Mouse (Mus musculus): Measurements from ENCODE around the gene Ints6. TPM values are rescaled to one million over a fixed set of nuclear protein-coding genes. Genes with fewer than 3 reads are reported as not detected.
"Not testable (repeated sequence)": the region's sequence is repeated elsewhere in the genome, so short reads cannot be mapped to it uniquely, and the experiment has no call there.

Gene Ints6
- total RNA-seq, 2 experiments from 2014 or later, result 58.2 to 138 TPM

DNA sequence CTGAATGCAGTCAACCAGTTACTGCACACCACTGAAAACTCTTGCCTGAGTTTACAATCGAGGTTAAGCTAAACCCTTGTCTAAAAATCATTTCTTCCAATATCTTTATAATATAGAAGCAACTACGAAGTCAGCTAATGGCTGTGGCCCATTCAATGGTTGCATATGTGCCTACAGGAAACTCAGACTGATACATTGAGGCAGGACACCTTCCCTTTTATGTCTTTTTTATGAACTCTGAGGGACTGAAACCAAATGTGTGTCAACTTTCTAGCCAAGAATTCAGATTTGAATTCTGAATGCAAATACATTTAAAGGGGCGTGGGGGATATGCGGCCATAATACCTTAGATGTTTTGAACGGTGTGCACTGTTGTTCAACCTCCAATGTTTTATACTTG is 2.3 kb downstream of the Ints6 start:
- no peak for ATAC-seq (replicated peaks; ENCODE audit: low FRiP score, low TSS enrichment, poor library complexity, severe bottlenecking)

GRCm38 (mm10) chr14:62755095-62755640 is 5.8 kb downstream of the Ints6 start:
- ATAC-seq (replicated peaks; ENCODE audit: low FRiP score, low TSS enrichment, poor library complexity, severe bottlenecking), result peak; percentile 41; the same call in 1 of the 2 replicates

DNA sequence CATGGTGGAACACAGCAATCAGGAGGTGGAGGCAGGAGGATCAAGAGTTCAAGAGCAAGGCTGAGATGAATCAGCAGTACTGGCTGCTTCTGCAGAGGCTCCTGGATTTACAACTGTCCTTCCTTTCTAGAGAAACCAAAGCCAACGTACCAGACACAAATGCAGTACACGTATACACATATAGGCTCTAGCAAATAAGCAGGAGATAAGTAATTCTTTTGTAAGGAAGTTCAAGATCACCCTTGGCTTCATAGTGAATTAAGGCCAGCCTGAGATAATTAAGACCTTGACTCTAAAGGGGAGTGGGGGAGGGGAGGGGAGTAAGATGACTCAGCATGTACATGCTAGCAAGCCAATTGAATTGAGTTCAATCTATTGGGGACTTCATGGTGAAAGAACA is 9.5 kb downstream of the Ints6 start:
- peak; percentile 42; the same call in 1 of the 2 replicates for ATAC-seq (replicated peaks; ENCODE audit: low FRiP score, low TSS enrichment, poor library complexity, severe bottlenecking)

GRCm38 (mm10) chr14:62735646-62736045 is 25.3 kb downstream of the Ints6 start:
- no peak for ATAC-seq (replicated peaks; ENCODE audit: low FRiP score, low TSS enrichment, poor library complexity, severe bottlenecking)

GRCm38 (mm10) chr14:62733666-62734065 is 27.3 kb downstream of the Ints6 start:
- ATAC-seq (replicated peaks; ENCODE audit: low FRiP score, low TSS enrichment, poor library complexity, severe bottlenecking), result no peak

- ATAC-seq (replicated peaks; ENCODE audit: low FRiP score, low TSS enrichment, poor library complexity, severe bottlenecking), result peak; percentile 67
These were observed 29.1 kb downstream of the Ints6 start for GRCm38 (mm10) chr14:62731902-62732301.

GRCm38 (mm10) chr14:62724560-62724959 is 36.4 kb downstream of the Ints6 start:
- ATAC-seq (replicated peaks; ENCODE audit: low FRiP score, low TSS enrichment, poor library complexity, severe bottlenecking), result no peak

DNA sequence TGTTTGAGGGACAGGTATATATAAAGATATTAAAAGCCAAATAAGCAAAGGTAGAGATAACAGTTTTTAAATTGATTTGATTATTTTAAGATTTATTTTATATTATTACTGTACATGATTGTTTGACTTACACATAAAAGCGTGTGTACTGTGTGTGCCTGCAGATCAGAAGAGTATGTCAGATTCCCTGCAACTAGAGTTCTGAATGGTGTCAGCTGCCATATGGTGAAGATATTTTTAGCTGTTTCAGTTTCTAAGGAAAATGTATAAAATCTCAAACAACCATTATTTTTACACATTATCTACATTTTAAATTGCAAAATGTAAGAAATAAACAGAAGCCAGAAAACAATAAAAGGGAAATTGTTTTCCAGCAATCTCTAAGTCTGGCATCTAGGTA is 39.3 kb downstream of the Ints6 start:
- no peak for ATAC-seq (replicated peaks; ENCODE audit: low FRiP score, low TSS enrichment, poor library complexity, severe bottlenecking)

DNA sequence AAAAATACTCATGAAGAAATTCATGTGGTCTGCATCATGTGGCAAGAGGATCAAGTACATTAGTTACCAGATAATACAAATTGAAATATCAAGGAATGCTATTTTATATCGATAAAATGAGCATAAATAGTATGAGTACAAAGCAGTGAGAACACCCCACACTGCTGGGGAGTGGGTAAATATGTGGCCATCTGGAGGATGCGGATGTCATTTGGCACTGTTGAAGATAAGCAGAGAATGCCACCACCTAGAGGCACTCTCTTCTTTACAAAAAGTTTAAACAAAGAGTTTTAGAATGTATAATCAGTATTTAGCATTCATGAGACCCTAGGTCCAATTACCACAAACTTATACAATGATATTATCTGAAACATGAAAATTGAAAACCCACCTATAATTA is 42.8 kb downstream of the Ints6 start:
- ATAC-seq (replicated peaks; ENCODE audit: low FRiP score, low TSS enrichment, poor library complexity, severe bottlenecking), result no peak

GRCm38 (mm10) chr14:62673646-62674045 is 87.3 kb downstream of the Ints6 start:
- no peak for ATAC-seq (replicated peaks; ENCODE audit: low FRiP score, low TSS enrichment, poor library complexity, severe bottlenecking)

DNA sequence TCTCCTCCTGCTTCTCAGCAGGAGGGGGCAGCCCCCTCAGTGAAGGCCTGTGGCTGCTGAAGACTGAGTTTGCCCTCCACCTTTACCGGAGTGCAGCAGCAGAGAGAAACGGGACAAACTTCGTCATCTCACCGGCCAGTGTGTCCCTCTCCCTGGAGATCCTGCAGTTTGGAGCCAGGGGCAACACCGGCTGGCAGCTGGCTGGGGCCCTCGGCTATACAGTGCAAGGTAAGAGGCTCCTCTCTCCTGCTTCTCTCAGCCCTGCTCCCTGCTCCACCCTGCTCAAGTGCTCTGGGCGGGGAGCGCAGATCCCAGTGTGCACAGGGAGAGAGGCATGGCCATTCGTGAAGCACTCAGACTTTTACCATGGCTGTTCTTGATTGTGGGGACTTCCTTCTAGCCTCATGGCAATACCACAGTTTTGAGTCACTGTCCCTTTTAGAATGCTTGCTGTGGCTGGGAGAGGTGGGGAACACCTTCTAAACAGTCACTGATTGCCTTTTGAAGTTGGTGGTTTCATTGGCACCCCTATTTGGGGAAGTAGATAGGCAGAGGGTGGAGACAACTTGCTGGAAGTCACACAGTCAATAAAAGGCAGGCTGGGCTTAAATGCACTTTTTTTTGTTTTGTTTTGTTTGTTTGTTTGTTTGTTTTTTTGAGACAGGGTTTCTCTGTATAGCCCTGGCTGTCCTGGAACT is 95.8 kb downstream of the Ints6 start:
- 0 out of 2 replicates have a peak, but pooled peaks have one; percentile 30 for ATAC-seq (replicated peaks; ENCODE audit: low FRiP score, low TSS enrichment, poor library complexity, severe bottlenecking)

- ATAC-seq (replicated peaks; ENCODE audit: low FRiP score, low TSS enrichment, poor library complexity, severe bottlenecking), result no peak
These were observed 97.6 kb downstream of the Ints6 start, which contains the start of gene Serpine3 for GRCm38 (mm10) chr14:62663367-62663766. TSS of gene Serpine3 (plus strand) at chr14:62663667.

DNA sequence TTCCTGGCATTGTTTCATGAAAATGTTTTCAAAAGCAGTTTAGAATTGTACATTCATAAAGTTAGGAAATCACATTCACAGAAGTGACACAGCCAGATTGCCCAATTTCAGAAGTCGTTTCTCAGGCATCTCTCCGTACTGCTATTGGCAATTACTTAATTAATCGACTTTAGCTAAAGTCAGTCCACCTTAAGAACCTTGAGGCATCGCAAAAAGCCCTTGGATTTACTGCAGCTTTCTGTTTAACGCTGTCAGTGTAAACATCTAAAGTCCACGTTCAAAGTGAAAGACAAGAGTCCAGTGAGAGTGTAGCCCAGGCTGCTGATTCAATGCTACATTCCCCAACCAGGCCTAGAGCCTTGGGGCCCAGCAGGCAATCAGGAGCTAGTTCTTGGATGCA is 98.6 kb downstream of the Ints6 start:
- no peak for ATAC-seq (replicated peaks; ENCODE audit: low FRiP score, low TSS enrichment, poor library complexity, severe bottlenecking)

- ATAC-seq (replicated peaks; ENCODE audit: low FRiP score, low TSS enrichment, poor library complexity, severe bottlenecking), result no peak
These were observed 103.5 kb downstream of the Ints6 start for GRCm38 (mm10) chr14:62657469-62657868.

- ATAC-seq (replicated peaks; ENCODE audit: low FRiP score, low TSS enrichment, poor library complexity, severe bottlenecking), result no peak
These were observed 105.0 kb downstream of the Ints6 start for GRCm38 (mm10) chr14:62655996-62656395.

DNA sequence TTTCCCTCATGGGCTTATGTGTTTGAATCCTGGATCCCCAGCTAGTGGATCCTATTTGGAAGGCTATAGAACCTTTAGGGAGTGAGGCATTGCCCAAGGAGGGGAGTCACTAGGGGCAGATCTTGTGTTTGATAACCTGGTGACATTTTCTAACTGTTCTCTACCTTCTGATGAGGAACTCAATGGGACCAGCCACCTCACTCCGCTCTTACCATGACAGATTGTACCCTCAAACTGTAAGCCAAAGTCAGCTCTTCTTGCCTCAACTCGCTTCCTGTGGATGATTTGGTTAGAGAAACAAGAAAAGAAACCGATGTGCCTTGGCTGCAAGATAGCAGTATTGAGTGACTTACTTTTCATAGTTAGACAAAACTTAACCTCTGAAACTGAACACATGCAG is 109.2 kb downstream of the Ints6 start:
- ATAC-seq (replicated peaks; ENCODE audit: low FRiP score, low TSS enrichment, poor library complexity, severe bottlenecking), result no peak

GRCm38 (mm10) chr14:62650376-62650775 is 110.6 kb downstream of the Ints6 start:
- ATAC-seq (replicated peaks; ENCODE audit: low FRiP score, low TSS enrichment, poor library complexity, severe bottlenecking), result no peak

GRCm38 (mm10) chr14:62648405-62648804 is 112.6 kb downstream of the Ints6 start:
- ATAC-seq (replicated peaks; ENCODE audit: low FRiP score, low TSS enrichment, poor library complexity, severe bottlenecking), result no peak

DNA sequence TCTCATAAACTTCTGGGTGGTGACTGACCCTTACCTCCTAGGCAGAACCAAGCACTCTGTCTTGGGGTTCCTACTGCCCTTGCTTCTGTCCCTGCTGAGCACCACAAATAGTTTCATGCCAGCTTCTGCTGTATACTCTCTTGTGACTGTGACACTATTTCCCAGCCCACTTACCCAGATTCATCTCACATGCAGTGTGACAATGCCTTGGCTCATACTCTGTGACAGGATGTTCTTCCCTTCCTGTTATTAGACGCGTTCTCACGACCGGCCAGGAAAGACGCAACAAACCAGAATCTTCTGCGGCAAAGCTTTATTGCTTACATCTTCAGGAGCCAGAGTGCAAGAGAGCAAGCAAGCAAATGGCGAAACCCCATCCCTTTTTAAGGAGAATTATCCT is 118.6 kb downstream of the Ints6 start:
- ATAC-seq (replicated peaks; ENCODE audit: low FRiP score, low TSS enrichment, poor library complexity, severe bottlenecking), result not testable (repeated sequence)

DNA sequence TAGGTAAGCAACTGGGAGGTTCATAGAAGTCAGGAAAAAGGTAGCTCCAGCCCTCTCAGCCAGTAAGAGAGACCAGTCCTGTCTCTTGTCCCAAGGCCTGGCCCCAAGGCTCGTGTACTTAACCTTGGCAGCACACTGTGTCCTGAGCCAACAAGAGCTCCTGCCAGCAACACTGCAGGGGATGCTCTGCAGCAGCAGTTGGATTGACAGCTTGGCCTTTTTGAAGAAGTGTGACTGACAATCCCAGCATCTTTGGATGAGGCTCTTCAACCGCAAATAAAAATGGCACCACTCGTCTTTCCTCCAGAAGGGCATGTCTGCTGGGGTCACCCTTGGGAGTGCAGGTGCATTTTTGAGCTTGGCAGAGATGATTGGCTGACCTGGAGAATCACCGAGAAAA is 120.6 kb downstream of the Ints6 start:
- ATAC-seq (replicated peaks; ENCODE audit: low FRiP score, low TSS enrichment, poor library complexity, severe bottlenecking), result no peak

- ATAC-seq (replicated peaks; ENCODE audit: low FRiP score, low TSS enrichment, poor library complexity, severe bottlenecking), result no peak
These were observed 121.4 kb downstream of the Ints6 start for GRCm38 (mm10) chr14:62639551-62639950.

Data from megakaryocyte-erythroid progenitor cell, adult 5-6 weeks (primary cell).